Mouse (Mus musculus): ENCODE results near the gene Gm20388. TPM values are rescaled to one million over a fixed set of nuclear protein-coding genes. Genes with fewer than 3 reads are reported as not detected.
A peak's percentile ranks its signal among the peaks of the same experiment; 100 is the strongest.

The Gm20388 gene
- polyA plus RNA-seq (2016; fragmentation: Nextera tagmentation; extraction: Ambion mirVana), result 0.31 TPM in 1 of 2 replicates, not detected in the other

DNA sequence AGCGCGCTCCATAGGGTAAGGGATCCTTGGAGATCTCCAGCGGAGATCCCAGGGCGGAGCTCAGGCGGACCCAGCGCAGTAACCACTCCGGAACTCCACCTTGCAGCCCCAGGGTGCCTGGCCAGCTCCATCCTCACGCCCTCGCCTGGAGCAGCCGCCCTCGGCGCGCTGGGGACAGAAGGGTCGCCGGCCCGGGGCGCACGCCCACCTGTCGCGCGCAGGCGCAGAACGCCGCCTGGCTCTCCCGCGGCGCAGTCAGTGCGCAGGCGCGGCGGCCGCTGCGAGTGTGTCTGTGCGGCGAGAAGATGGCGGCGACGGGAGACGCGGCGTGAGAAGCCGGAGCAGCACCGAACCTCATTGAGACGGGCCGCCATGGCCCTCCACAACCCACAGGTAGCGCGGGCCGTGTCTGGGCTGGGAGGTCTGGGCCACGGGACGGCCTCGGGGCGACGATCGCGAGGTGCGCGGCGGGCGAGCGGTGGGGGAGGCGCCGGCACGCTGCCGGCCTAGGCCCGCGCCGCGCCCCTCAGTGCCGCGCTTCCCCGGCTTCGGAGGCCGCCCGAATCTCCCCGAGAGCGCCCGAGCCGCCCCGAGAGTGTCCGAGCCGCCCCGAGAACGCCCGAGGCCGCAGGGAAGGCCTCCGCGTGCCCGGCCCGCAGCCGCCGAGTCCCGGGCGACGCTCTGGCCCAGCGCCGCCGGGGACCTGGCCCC lies at the start of gene Gm20388:
TSS of gene Gm20388 (plus strand) at position 295 of the 711 bp plus-strand sequence.
- under 1% methylated on average over 90 of the region's 97 CpGs for WGBS
- Histone ChIP-seq H3K4me1 (peaks cover 34% of the 10 kb centered on the region), H3K27me3 (no peaks in the 10 kb centered on the region), H3K9me3 (no peaks in the 10 kb centered on the region), H3K4me3 (peak within 1 kb of the TSS; percentile 91), H3K4me2 (replicated peaks) (peak within 1 kb of the TSS; percentile 87), H3K36me3 (no peaks in the 10 kb centered on the region), H3K9ac (peak within 1 kb of the TSS; percentile 95), H3K27ac (peak within 1 kb of the TSS; percentile 93)
- peak; percentile 90 for ATAC-seq (ENCODE audit: insufficient number of reproducible peaks, insufficient read depth, low FRiP score, low TSS enrichment)

DNA sequence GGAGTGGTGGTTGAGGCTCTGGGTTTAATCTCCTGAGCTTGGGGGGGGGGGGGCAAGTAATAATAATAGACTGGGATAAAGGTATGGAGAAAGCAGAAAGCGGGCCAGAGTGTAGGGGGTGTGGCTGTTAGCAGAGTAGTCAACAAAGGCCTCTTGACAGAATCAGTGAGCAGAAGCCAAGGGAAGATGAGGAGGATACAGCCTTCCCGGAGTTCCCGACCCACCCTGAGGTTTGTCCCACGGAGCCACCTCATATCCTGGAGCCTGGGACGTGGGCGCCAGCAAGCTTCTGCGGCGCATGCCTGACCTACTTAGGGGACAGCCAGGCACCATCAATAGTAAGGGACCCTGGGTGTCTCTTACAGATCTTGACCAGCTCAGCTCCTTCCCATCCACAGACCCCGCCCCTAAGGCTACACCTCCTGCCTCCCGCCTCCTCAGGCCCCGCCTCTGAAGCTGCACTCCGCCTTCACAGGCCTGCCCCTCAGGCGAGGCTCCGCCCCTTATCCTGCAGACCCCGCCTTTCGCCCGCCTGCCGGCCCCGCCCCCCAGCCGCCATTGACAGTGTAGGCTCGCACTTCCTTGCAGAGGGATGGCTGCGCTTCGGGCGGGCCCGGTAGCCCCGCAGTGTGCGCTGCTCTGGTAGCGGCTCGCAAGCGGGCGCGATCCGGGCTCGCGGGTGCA lies 48.8 kb upstream of the Gm20388 start, which contains the start of gene Klhl36:
TSS of gene Klhl36 (plus strand) at position 561 of the 684 bp plus-strand sequence.
- under 1% methylated on average over 34 of the region's 35 CpGs for WGBS
- Histone ChIP-seq H3K27ac (peak within 1 kb of the TSS; percentile 32; the same call in 1 of the 2 replicates), H3K9me3 (no peaks in the 10 kb centered on the region), H3K4me1 (peaks cover 11% of the 10 kb centered on the region; the same call in 1 of the 2 replicates), H3K4me2 (replicated peaks) (peak within 1 kb of the TSS; percentile 80), H3K36me3 (no peaks in the 10 kb centered on the region), H3K9ac (peak within 1 kb of the TSS; percentile 68), H3K4me3 (peak within 1 kb of the TSS; percentile 62), H3K27me3 (peaks cover 11% of the 10 kb centered on the region)
- peak; percentile 97 for ATAC-seq (ENCODE audit: insufficient number of reproducible peaks, insufficient read depth, low FRiP score, low TSS enrichment)

DNA sequence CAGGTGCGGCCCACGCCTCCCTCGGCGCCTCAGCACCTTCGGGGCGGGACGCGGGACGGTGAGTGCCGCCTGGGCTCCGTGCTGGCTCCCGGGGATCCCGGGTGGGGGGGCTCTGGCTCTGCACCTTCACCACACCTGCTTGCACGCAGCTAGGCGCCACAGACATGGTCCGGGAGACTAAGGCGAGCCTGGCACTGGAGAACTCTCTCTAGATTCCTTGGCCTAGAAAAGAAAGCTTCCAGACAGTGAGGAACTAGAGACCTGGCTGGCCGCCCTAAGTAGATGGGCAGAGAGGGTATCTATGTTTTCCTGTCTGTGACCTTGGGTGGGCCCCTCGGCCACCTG lies 48.3 kb upstream of the Gm20388 start:
- H3K27me3 ChIP-seq, result peaks cover 11% of the 10 kb centered on the region
- peak overlapping the region; percentile 32; the same call in 1 of the 2 replicates for H3K27ac ChIP-seq
- H3K9me3 ChIP-seq, result no peaks in the 10 kb centered on the region
- peak overlapping the region; percentile 80 for H3K4me2 ChIP-seq (replicated peaks)
- no peaks in the 10 kb centered on the region for H3K36me3 ChIP-seq
- no peak for ATAC-seq (ENCODE audit: insufficient number of reproducible peaks, insufficient read depth, low FRiP score, low TSS enrichment)
- peak overlapping the region; percentile 62 for H3K4me3 ChIP-seq
- WGBS, result 1% methylated on average over 19 of the region's 19 CpGs
- peaks cover 11% of the 10 kb centered on the region; the same call in 1 of the 2 replicates for H3K4me1 ChIP-seq
- H3K9ac ChIP-seq, result peak overlapping the region; percentile 68

DNA sequence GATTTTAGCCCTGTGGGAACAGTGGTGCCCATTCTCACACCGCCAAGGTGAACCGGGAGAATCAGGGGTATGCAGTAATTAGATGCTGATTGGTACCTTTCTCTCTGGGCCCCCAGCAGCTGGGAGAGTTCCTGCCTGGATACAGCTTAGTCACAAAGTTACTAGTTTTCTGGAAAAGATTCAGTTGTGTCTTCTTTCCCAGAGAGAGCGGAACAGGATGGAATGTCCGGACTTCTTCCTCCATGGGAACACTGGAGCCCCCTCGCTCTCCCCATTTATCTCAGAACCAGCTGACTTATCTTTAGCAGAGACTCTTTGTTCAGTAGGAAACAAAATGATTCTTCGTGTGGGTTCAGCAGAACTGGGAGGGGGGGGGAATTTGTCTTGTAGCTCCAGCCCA lies 47.9 kb upstream of the Gm20388 start:
- H3K4me3 ChIP-seq, result peak overlapping the region; percentile 62
- peaks cover 11% of the 10 kb centered on the region for H3K27me3 ChIP-seq
- H3K27ac ChIP-seq, result no peak overlapping the region
- peak overlapping the region; percentile 80 for H3K4me2 ChIP-seq (replicated peaks)
- ATAC-seq (ENCODE audit: insufficient number of reproducible peaks, insufficient read depth, low FRiP score, low TSS enrichment), result no peak
- H3K36me3 ChIP-seq, result no peaks in the 10 kb centered on the region
- 10% methylated on average over 6 of the region's 6 CpGs for whole genome bisulfite sequencing
- peak overlapping the region; percentile 68 for H3K9ac ChIP-seq
- H3K9me3 ChIP-seq, result no peaks in the 10 kb centered on the region
- peaks cover 11% of the 10 kb centered on the region; the same call in 1 of the 2 replicates for H3K4me1 ChIP-seq

DNA sequence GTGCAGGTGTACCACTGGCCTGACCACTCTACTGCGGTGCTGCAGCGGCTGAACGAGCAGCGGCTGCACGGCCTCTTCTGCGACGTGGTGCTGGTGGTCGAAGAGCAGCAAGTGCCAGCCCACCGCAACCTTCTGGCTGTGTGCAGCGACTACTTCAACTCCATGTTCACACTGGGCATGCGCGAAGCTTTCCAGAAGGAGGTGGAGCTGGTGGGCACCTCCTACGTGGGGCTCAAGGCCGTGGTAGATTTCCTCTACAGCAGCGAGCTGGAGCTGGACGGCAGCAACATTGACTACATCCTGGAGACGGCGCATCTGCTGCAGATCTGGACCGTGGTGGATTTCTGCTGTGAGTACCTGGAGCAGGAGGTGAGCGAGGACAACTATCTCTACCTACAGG lies 41.0 kb upstream of the Gm20388 start:
- 84% methylated on average over 20 of the region's 20 CpGs for WGBS
- peaks cover 8% of the 10 kb centered on the region; the same call in 1 of the 2 replicates for H3K9me3 ChIP-seq
- H3K27ac ChIP-seq, result no peak overlapping the region
- no peak overlapping the region for H3K4me2 ChIP-seq (replicated peaks)
- H3K27me3 ChIP-seq, result peaks cover 2% of the 10 kb centered on the region; the same call in 1 of the 2 replicates
- H3K4me1 ChIP-seq, result no peaks in the 10 kb centered on the region
- no peak overlapping the region for H3K4me3 ChIP-seq
- no peak for ATAC-seq (ENCODE audit: insufficient number of reproducible peaks, insufficient read depth, low FRiP score, low TSS enrichment)
- no peak overlapping the region for H3K9ac ChIP-seq
- peaks cover 33% of the 10 kb centered on the region for H3K36me3 ChIP-seq

GRCm38 (mm10) chr8:119873181-119873580 lies 37.5 kb upstream of the Gm20388 start:
- WGBS, result 98% methylated on average over 1 of the region's 1 CpGs
- Histone ChIP-seq H3K27ac (no peak overlapping the region), H3K4me2 (replicated peaks) (no peak overlapping the region), H3K9ac (no peak overlapping the region), H3K9me3 (peaks cover 8% of the 10 kb centered on the region; the same call in 1 of the 2 replicates), H3K36me3 (peaks cover 41% of the 10 kb centered on the region), H3K4me3 (no peak overlapping the region), H3K4me1 (no peaks in the 10 kb centered on the region), H3K27me3 (0 out of 2 replicates have a peak, but pooled peaks cover 5% of the 10 kb centered on the region)
- no peak for ATAC-seq (ENCODE audit: insufficient number of reproducible peaks, insufficient read depth, low FRiP score, low TSS enrichment)

- Histone ChIP-seq H3K4me3 (no peak overlapping the region), H3K9me3 (no peaks in the 10 kb centered on the region), H3K9ac (no peak overlapping the region), H3K4me1 (0 out of 2 replicates have a peak, but pooled peaks cover 5% of the 10 kb centered on the region), H3K4me2 (replicated peaks) (no peak overlapping the region), H3K36me3 (0 out of 2 replicates have a peak, but pooled peaks cover 2% of the 10 kb centered on the region), H3K27ac (no peak overlapping the region), H3K27me3 (0 out of 2 replicates have a peak, but pooled peaks cover 5% of the 10 kb centered on the region)
- ATAC-seq (ENCODE audit: insufficient number of reproducible peaks, insufficient read depth, low FRiP score, low TSS enrichment), result no peak
- WGBS, result 67% methylated on average over 6 of the region's 6 CpGs
These were observed 29.3 kb upstream of the Gm20388 start for GRCm38 (mm10) chr8:119881301-119881700.

GRCm38 (mm10) chr8:119881917-119882316 lies 28.7 kb upstream of the Gm20388 start:
- ATAC-seq (ENCODE audit: insufficient number of reproducible peaks, insufficient read depth, low FRiP score, low TSS enrichment), result no peak
- no peaks in the 10 kb centered on the region for H3K9me3 ChIP-seq
- 0 out of 2 replicates have a peak, but pooled peaks cover 5% of the 10 kb centered on the region for H3K4me1 ChIP-seq
- H3K36me3 ChIP-seq, result no peaks in the 10 kb centered on the region
- H3K4me2 ChIP-seq (replicated peaks), result no peak overlapping the region
- 57% methylated on average over 8 of the region's 8 CpGs for whole genome bisulfite sequencing
- H3K27me3 ChIP-seq, result 0 out of 2 replicates have a peak, but pooled peaks cover 5% of the 10 kb centered on the region
- H3K4me3 ChIP-seq, result no peak overlapping the region
- H3K27ac ChIP-seq, result no peak overlapping the region
- H3K9ac ChIP-seq, result no peak overlapping the region

GRCm38 (mm10) chr8:119883281-119883680 lies 27.4 kb upstream of the Gm20388 start:
- H3K9me3 ChIP-seq, result no peaks in the 10 kb centered on the region
- H3K4me3 ChIP-seq, result no peak overlapping the region
- 0 out of 2 replicates have a peak, but pooled peaks cover 2% of the 10 kb centered on the region for H3K27me3 ChIP-seq
- H3K4me2 ChIP-seq (replicated peaks), result no peak overlapping the region
- 0 out of 2 replicates have a peak, but pooled peaks cover 5% of the 10 kb centered on the region for H3K4me1 ChIP-seq
- no peaks in the 10 kb centered on the region for H3K36me3 ChIP-seq
- H3K9ac ChIP-seq, result no peak overlapping the region
- ATAC-seq (ENCODE audit: insufficient number of reproducible peaks, insufficient read depth, low FRiP score, low TSS enrichment), result no peak
- no peak overlapping the region for H3K27ac ChIP-seq
- WGBS, result 86% methylated on average over 7 of the region's 7 CpGs

- H3K9ac ChIP-seq, result no peak overlapping the region
- no peaks in the 10 kb centered on the region for H3K27me3 ChIP-seq
- H3K36me3 ChIP-seq, result no peaks in the 10 kb centered on the region
- no peak overlapping the region for H3K27ac ChIP-seq
- ATAC-seq (ENCODE audit: insufficient number of reproducible peaks, insufficient read depth, low FRiP score, low TSS enrichment), result no peak
- no peak overlapping the region for H3K4me2 ChIP-seq (replicated peaks)
- 0 out of 2 replicates have a peak, but pooled peaks cover 5% of the 10 kb centered on the region for H3K4me1 ChIP-seq
- no peak overlapping the region for H3K4me3 ChIP-seq
- 25% methylated on average over 3 of the region's 3 CpGs for WGBS
- no peaks in the 10 kb centered on the region for H3K9me3 ChIP-seq
These were observed 25.0 kb upstream of the Gm20388 start for GRCm38 (mm10) chr8:119885612-119886011.

GRCm38 (mm10) chr8:119887130-119887529 lies 23.5 kb upstream of the Gm20388 start:
- H3K9me3 ChIP-seq, result no peaks in the 10 kb centered on the region
- no peak overlapping the region for H3K27ac ChIP-seq
- H3K4me1 ChIP-seq, result 0 out of 2 replicates have a peak, but pooled peaks cover 5% of the 10 kb centered on the region
- no peak overlapping the region for H3K4me3 ChIP-seq
- H3K9ac ChIP-seq, result no peak overlapping the region
- no peaks in the 10 kb centered on the region for H3K36me3 ChIP-seq
- no peak for ATAC-seq (ENCODE audit: insufficient number of reproducible peaks, insufficient read depth, low FRiP score, low TSS enrichment)
- H3K4me2 ChIP-seq (replicated peaks), result no peak overlapping the region
- no peaks in the 10 kb centered on the region for H3K27me3 ChIP-seq
- WGBS, result 91% methylated on average over 3 of the region's 3 CpGs
